Mouse (Mus musculus) MEL (cell line): Measurements from ENCODE around the gene Gm49322. TPM values are rescaled to one million over a fixed set of nuclear protein-coding genes. Genes with fewer than 3 reads are reported as not detected.

ENCODE experiments used
- DNase-seq: peaks from one replicate; pipeline ENCODE4 v3.0.0; 2011; ENCODE audit warnings: low read depth, low spot score
- H3K27ac ChIP-seq: 2 replicates; pipeline ENCODE4 v1.5.1; 2012; ENCODE audit warnings: low read depth, mild to moderate bottlenecking, control low read depth, low read length, moderate library complexity; ENCODE audit not compliant: control insufficient read depth
- H3K27me3 ChIP-seq, 2 experiments: fragments of 150-350 bp in 1 of 2; sonication (generic) in 1 of 2; 2 replicates each; pipeline ENCODE4 v1.6.1; 2012; ENCODE audit warnings: low read length in 2 of 2, mild to moderate bottlenecking in 2 of 2, improper control_type of control experiment in 1 of 2, moderate library complexity in 1 of 2; ENCODE audit not compliant: insufficient read depth in 2 of 2, control insufficient read depth in 1 of 2
- H3K36me3 ChIP-seq, 2 experiments: 2 replicates each; pipeline ENCODE4 v1.6.1; 2012 to 2014; ENCODE audit warnings: low read length in 2 of 2, improper control_type of control experiment in 1 of 2, inconsistent platforms in 1 of 2, mild to moderate bottlenecking in 1 of 2; ENCODE audit not compliant: insufficient read depth in 2 of 2, control insufficient read depth in 1 of 2
- H3K4me1 ChIP-seq, 2 experiments: fragments of 150-350 bp in 1 of 2; sonication (generic) in 1 of 2; 2 replicates each; pipeline ENCODE4 v1.6.1; 2012; ENCODE audit warnings: low read length in 2 of 2, improper control_type of control experiment in 1 of 2, mild to moderate bottlenecking in 1 of 2; ENCODE audit not compliant: insufficient read depth in 2 of 2, control insufficient read depth in 1 of 2
- H3K4me3 ChIP-seq, 2 experiments: fragments of 150-350 bp in 1 of 2; sonication (generic) in 1 of 2; 2 replicates each; pipeline ENCODE4 v1.5.1; 2012; ENCODE audit warnings: low read depth in 2 of 2, low read length in 2 of 2, mild to moderate bottlenecking in 2 of 2, moderate library complexity in 2 of 2, control low read depth in 1 of 2, improper control_type of control experiment in 1 of 2; ENCODE audit not compliant: control insufficient read depth in 1 of 2, insufficient read depth in 1 of 2
- H3K79me2 ChIP-seq: 2 replicates; pipeline ENCODE4 v1.6.1; 2012; ENCODE audit warnings: mild to moderate bottlenecking, low read length, moderate library complexity; ENCODE audit not compliant: control insufficient read depth, poor library complexity, insufficient read depth
- H3K9ac ChIP-seq: 2 replicates; pipeline ENCODE4 v1.6.1; 2012; ENCODE audit warnings: low read depth, mild to moderate bottlenecking, control low read depth, low read length, moderate library complexity; ENCODE audit not compliant: control insufficient read depth, poor library complexity, severe bottlenecking
- H3K9me3 ChIP-seq: fragments of 150-350 bp; sonication (generic); replicated peaks from 2 replicates; pipeline ENCODE4 v1.6.1; 2012; ENCODE audit warnings: mild to moderate bottlenecking, low read length, improper control_type of control experiment, moderate library complexity; ENCODE audit not compliant: insufficient read depth
- BHLHE40 ChIP-seq: IDR thresholded peaks from 2 replicates; pipeline ENCODE4 v1.6.1; 2012; ENCODE audit warnings: low read depth, mild to moderate bottlenecking, inconsistent platforms, low read length, improper control_type of control experiment, borderline replicate concordance
- CHD1 ChIP-seq: IDR thresholded peaks from 2 replicates; pipeline ENCODE4 v1.6.1; 2012; ENCODE audit warnings: low read depth, mild to moderate bottlenecking, inconsistent platforms, low read length, improper control_type of control experiment
- CTCF ChIP-seq, 3 experiments: IDR thresholded peaks in 2 of 3; conservative IDR thresholded peaks in 1 of 3; 2 replicates each; pipeline ENCODE4 v1.5.1; 2011 to 2012; ENCODE audit warnings: low read length in 3 of 3, low read depth in 2 of 3, mild to moderate bottlenecking in 2 of 3, improper control_type of control experiment in 1 of 3, inconsistent platforms in 1 of 3, mixed read lengths in 1 of 3, moderate library complexity in 1 of 3; ENCODE audit not compliant: control insufficient read depth in 1 of 3, insufficient read depth in 1 of 3, poor library complexity in 1 of 3, severe bottlenecking in 1 of 3
- EP300 ChIP-seq, 2 experiments: IDR thresholded peaks; 2 replicates each; pipeline ENCODE4 v1.6.1; 2011; ENCODE audit warnings: improper control_type of control experiment in 2 of 2, low read length in 2 of 2, low read depth in 1 of 2, mild to moderate bottlenecking in 1 of 2
- ETS1 ChIP-seq: IDR thresholded peaks from 2 replicates; pipeline ENCODE4 v1.6.1; 2012; ENCODE audit warnings: low read depth, mild to moderate bottlenecking, inconsistent platforms, low read length, improper control_type of control experiment, moderate library complexity
- GATA1 ChIP-seq: IDR thresholded peaks from 2 replicates; pipeline ENCODE4 v1.6.1; 2011; ENCODE audit warnings: low read depth, low read length, improper control_type of control experiment
- JUND ChIP-seq: IDR thresholded peaks from 2 replicates; pipeline ENCODE4 v1.6.1; 2011; ENCODE audit warnings: low read depth, mild to moderate bottlenecking, improper control_type of control experiment, low read length
- KAT2A ChIP-seq: conservative IDR thresholded peaks from 2 replicates; pipeline ENCODE4 v1.6.1; 2012; ENCODE audit warnings: low read depth, low read length, improper control_type of control experiment, inconsistent platforms
- MAFK ChIP-seq: IDR thresholded peaks from 2 replicates; pipeline ENCODE4 v1.6.1; 2011; ENCODE audit warnings: low read depth, mild to moderate bottlenecking, low read length, improper control_type of control experiment, borderline replicate concordance
- MAX ChIP-seq: IDR thresholded peaks from 2 replicates; pipeline ENCODE4 v1.6.1; 2011; ENCODE audit warnings: low read length, improper control_type of control experiment
- MXI1 ChIP-seq: IDR thresholded peaks from 2 replicates; pipeline ENCODE4 v1.6.1; 2011; ENCODE audit warnings: mild to moderate bottlenecking, low read depth, low read length, improper control_type of control experiment
- MYB ChIP-seq: IDR thresholded peaks from 2 replicates; pipeline ENCODE4 v1.6.1; 2011; ENCODE audit warnings: mild to moderate bottlenecking, low read depth, low read length, improper control_type of control experiment
- NRF1 ChIP-seq: IDR thresholded peaks from 2 replicates; pipeline ENCODE4 v1.6.1; 2014; ENCODE audit warnings: low read depth, mild to moderate bottlenecking, inconsistent platforms, low read length, improper control_type of control experiment, moderate library complexity; ENCODE audit not compliant: poor library complexity, insufficient read depth, severe bottlenecking
- RAD21 ChIP-seq: IDR thresholded peaks from 2 replicates; pipeline ENCODE4 v1.6.1; 2011; ENCODE audit warnings: mild to moderate bottlenecking, low read depth, low read length, improper control_type of control experiment
- RCOR1 ChIP-seq: IDR thresholded peaks from 2 replicates; pipeline ENCODE4 v1.6.1; 2012; ENCODE audit warnings: low read depth, mild to moderate bottlenecking, inconsistent platforms, low read length, improper control_type of control experiment
- SIN3A ChIP-seq: IDR thresholded peaks from 2 replicates; pipeline ENCODE4 v1.6.1; 2012; ENCODE audit warnings: low read length, improper control_type of control experiment, inconsistent platforms
- TAL1 ChIP-seq: IDR thresholded peaks from 2 replicates; pipeline ENCODE4 v1.6.1; 2012; ENCODE audit warnings: mild to moderate bottlenecking, inconsistent platforms, low read length, moderate library complexity, mixed read lengths
- TCF12 ChIP-seq: IDR thresholded peaks from 2 replicates; pipeline ENCODE4 v1.6.1; 2014; ENCODE audit warnings: low read depth, mild to moderate bottlenecking, inconsistent platforms, low read length, improper control_type of control experiment, moderate library complexity
- ZC3H11A ChIP-seq: IDR thresholded peaks from 2 replicates; pipeline ENCODE4 v1.6.1; 2012; ENCODE audit warnings: low read depth, mild to moderate bottlenecking, inconsistent platforms, low read length, improper control_type of control experiment
- ZKSCAN1 ChIP-seq: IDR thresholded peaks from 2 replicates; pipeline ENCODE4 v1.6.1; 2012; ENCODE audit warnings: low read depth, mild to moderate bottlenecking, inconsistent platforms, low read length, improper control_type of control experiment, moderate library complexity
- ZNF384 ChIP-seq: IDR thresholded peaks from 2 replicates; pipeline ENCODE4 v1.6.1; 2012; ENCODE audit warnings: low read depth, mild to moderate bottlenecking, inconsistent platforms, low read length, improper control_type of control experiment
- polyA plus RNA-seq, 2 experiments: library from polyadenylated mRNA; stranded (reverse) in 1 of 2; unstranded in 1 of 2; fragments of >175 nt in 1 of 2; fragments of >200 nt in 1 of 2; gene quantifications; 2 replicates each; pipeline versions ENCODE4 v1.2.1 to v1.2.4; 2012; ENCODE audit warnings: low replicate concordance in 2 of 2, low read depth in 1 of 2; ENCODE audit not compliant: insufficient read length in 2 of 2, insufficient read depth in 1 of 2, missing spikeins in 1 of 2
- total RNA-seq: library from RNA; depleted of rRNA; stranded (reverse); fragments of 300-350 nt; gene quantifications from 2 replicates; pipeline ENCODE4 v1.2.3, GENCODE M21; 2012

Gene Gm49322
- total and polyA plus RNA-seq, 3 experiments: 1.8 to 2.1 TPM; not detected in 1

- Histone ChIP-seq H3K36me3 (peaks cover 0 to 41% of the 10 kb centered on the region in 2 experiments; a peak in 2 of 4 replicates), H3K27ac (peak overlapping the region; percentile 68), H3K4me1 (peaks cover 12 to 59% of the 10 kb centered on the region in 2 experiments; a peak in 3 of 4 replicates), H3K4me3 (no peak overlapping the region), H3K9me3 (no peaks in the 10 kb centered on the region), H3K9ac (peak overlapping the region; percentile 33; the same call in 1 of the 2 replicates), H3K79me2 (peaks cover 81% of the 10 kb centered on the region), H3K27me3 (no peaks in the 10 kb centered on the region)
- peak; percentile 65 for DNase-seq
- TF ChIP-seq ETS1 (peak; percentile 95), TCF12 (peak; percentile 93), MXI1 (peak; percentile 83), RCOR1 (peak; percentile 23; the same call in 1 of the 2 replicates), EP300 (IDR thresholded peaks at IDR 0.05; ENCODE audit: low read depth in 1 of 2, low read length in 2 of 2) (peak; percentile 68 to 91), TAL1 (peak; percentile 54), ZKSCAN1 (no peak), SIN3A (peak; percentile 89), ZC3H11A (no peak), GATA1 (peak; percentile 71), CTCF (IDR thresholded peaks at IDR 0.05 in 2 of 3, conservative IDR thresholded peaks at IDR 0.05 in 1 of 3; ENCODE audit: control insufficient read depth in 1 of 3, insufficient read depth in 1 of 3, low read depth in 2 of 3, low read length in 3 of 3, poor library complexity in 1 of 3, severe bottlenecking in 1 of 3) (no peak)
Measured at GRCm38 (mm10) chr10:80572477-80572876, 33.3 kb upstream of the Gm49322 start.

DNA sequence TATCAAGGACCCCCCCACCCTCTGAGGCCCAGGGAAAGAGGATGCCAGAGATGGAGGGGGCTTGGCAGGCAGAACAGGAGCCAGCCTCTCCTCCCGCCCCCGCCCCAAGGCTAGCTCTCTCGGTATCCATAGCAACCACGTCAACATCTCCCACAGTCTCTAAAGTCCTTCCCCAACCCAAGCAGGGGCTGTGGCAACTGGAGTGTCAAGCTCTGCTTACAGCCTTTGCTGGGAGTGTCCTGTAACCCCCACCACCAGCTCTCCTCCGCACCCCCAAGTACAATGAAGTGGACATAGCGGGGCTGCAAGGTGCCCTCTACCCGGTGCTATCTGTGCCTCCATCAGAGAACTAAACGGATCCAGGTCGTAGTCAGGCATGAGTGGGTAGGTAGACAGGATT is 31.9 kb upstream of the Gm49322 start:
- no peaks in the 10 kb centered on the region for H3K9me3 ChIP-seq
- H3K27me3 ChIP-seq: no peaks in the 10 kb centered on the region
- H3K79me2 ChIP-seq: peaks cover 83% of the 10 kb centered on the region
- no peak overlapping the region for H3K9ac ChIP-seq
- DNase-seq: peak; percentile 51
- H3K4me3 ChIP-seq: no peak overlapping the region
- peaks cover 12 to 59% of the 10 kb centered on the region in 2 experiments; a peak in 3 of 4 replicates for H3K4me1 ChIP-seq
- no peak for TF ChIP-seq JUND
- no peak for TF ChIP-seq ETS1
- TF ChIP-seq MYB: no peak
- TF ChIP-seq BHLHE40: no peak
- TF ChIP-seq MAFK: no peak
- TF ChIP-seq MAX: no peak
- no peak for TF ChIP-seq ZNF384
- TF ChIP-seq CHD1: no peak
- no peak for TF ChIP-seq TCF12
- no peak for TF ChIP-seq TAL1
- no peak for TF ChIP-seq KAT2A
- TF ChIP-seq NRF1: no peak
- no peak for TF ChIP-seq RAD21
- peaks cover 0 to 41% of the 10 kb centered on the region in 2 experiments; a peak in 2 of 4 replicates for H3K36me3 ChIP-seq
- no peak overlapping the region for H3K27ac ChIP-seq
